Mouse (Mus musculus) kidney, embryonic 14.5 days (tissue): ENCODE results near the gene Olfr1385. TPM values are rescaled to one million over a fixed set of nuclear protein-coding genes. Genes with fewer than 3 reads are reported as not detected.
"Not testable (repeated sequence)": the region's sequence is repeated elsewhere in the genome, so short reads cannot be mapped to it uniquely, and the experiment has no call there.

Experiments used
- ATAC-seq: fragments of 200-750 bp; cut with Nextera tagmentation; 2 replicates; pipeline ENCODE4 v1.8.0; 2017; ENCODE audit warnings: moderate number of reproducible peaks, mild to moderate bottlenecking, moderate TSS enrichment, moderate library complexity; ENCODE audit not compliant: low FRiP score, low TSS enrichment
- H3K27ac ChIP-seq: fragments of 300-500 bp; sonication (generic); 2 replicates; pipeline ENCODE4 v1.5.1; 2014; ENCODE audit warnings: low read depth, mild to moderate bottlenecking, low read length, moderate library complexity, mixed read lengths
- H3K27me3 ChIP-seq: fragments of 300-500 bp; sonication (generic); 2 replicates; pipeline ENCODE4 v1.6.1; 2014; ENCODE audit warnings: mild to moderate bottlenecking, low read length; ENCODE audit not compliant: control insufficient read depth, insufficient read depth
- H3K36me3 ChIP-seq: fragments of 300-500 bp; sonication (generic); 2 replicates; pipeline ENCODE4 v1.6.1; 2014; ENCODE audit warnings: low read length, mixed read lengths; ENCODE audit not compliant: control insufficient read depth, insufficient read depth
- H3K4me1 ChIP-seq: fragments of 300-500 bp; sonication (generic); 2 replicates; pipeline ENCODE4 v1.6.1; 2014; ENCODE audit warnings: low read length, mixed read lengths; ENCODE audit not compliant: control insufficient read depth, insufficient read depth
- H3K4me2 ChIP-seq: fragments of 300-500 bp; sonication (generic); replicated peaks from 2 replicates; pipeline ENCODE4 v1.6.1; 2014; ENCODE audit warnings: low read depth, mild to moderate bottlenecking, low read length
- H3K4me3 ChIP-seq: fragments of 300-500 bp; sonication (generic); 2 replicates; pipeline ENCODE4 v1.5.1; 2014; ENCODE audit warnings: mild to moderate bottlenecking, low read length
- H3K9ac ChIP-seq: fragments of 300-500 bp; sonication (generic); 2 replicates; pipeline ENCODE4 v1.6.1; 2014; ENCODE audit warnings: low read depth, mild to moderate bottlenecking, low read length, moderate library complexity
- H3K9me3 ChIP-seq: fragments of 300-500 bp; sonication (generic); 2 replicates; pipeline ENCODE4 v1.6.1; 2016; ENCODE audit warnings: low read length; ENCODE audit not compliant: control insufficient read depth
- WGBS: fragments of 180-500 bp; shearing (Covaris S2); extraction: QIAGEN DNeasy Blood & Tissue Kit; methylation state at CpG from one replicate; pipeline ENCODE4 v1.1.7; 2014; 5-methylcytosine and 5-hydroxymethylcytosine counted together
- polyA plus RNA-seq: library from polyadenylated mRNA; unstranded; fragments of >200 nt; fragmentation: Nextera tagmentation; extraction: Ambion mirVana; gene quantifications from 2 replicates; pipeline ENCODE4 v1.2.1, GENCODE M21; 2014

The Olfr1385 gene
- polyA plus RNA-seq, 1 experiment from 2014 or later: not detected

DNA sequence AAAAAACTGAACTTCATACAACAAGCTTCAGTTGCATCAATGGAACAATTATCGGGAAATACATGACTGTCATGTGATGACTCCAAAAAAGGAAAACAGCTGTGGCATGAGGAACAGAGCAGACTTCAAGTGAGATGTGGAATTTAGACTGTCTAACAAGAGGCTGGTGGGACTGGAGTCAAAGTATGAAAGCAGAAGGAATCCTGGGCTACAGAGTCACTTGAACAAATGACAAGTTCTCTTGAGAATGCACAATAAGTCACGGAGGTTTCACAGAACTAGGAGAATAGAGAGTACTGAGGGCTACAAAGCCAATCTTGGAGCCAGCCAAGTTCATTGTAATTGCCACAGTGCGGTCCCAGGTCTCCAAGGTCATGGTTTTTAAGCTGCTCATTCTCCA lies 54.3 kb downstream of the Olfr1385 start, which contains the start of gene Olfr1381:
TSS of gene Olfr1381 (plus strand) at position 301 of the 400 bp plus-strand sequence.
- H3K27ac ChIP-seq, H3K36me3 ChIP-seq, H3K4me2 ChIP-seq, H3K9me3 ChIP-seq, H3K27me3 ChIP-seq, ATAC-seq, H3K9ac ChIP-seq, H3K4me1 ChIP-seq, H3K4me3 ChIP-seq: not testable (repeated sequence)
- WGBS: 60% methylated on average over 3 of the region's 3 CpGs

Other genes starting within 250 kb of the Olfr1385 start
- 43.8 and 55.3 TPM in 2 replicates for gene Mgat1, start 244.9 kb upstream of the Olfr1385 start, polyA plus RNA-seq
- gene Olfr1393, start 210.8 kb upstream of the Olfr1385 start, polyA plus RNA-seq: not detected in 2 replicates
- gene Olfr1392, start 203.8 kb upstream of the Olfr1385 start, polyA plus RNA-seq: not detected in 2 replicates
- gene Olfr10, start 184.3 kb upstream of the Olfr1385 start, polyA plus RNA-seq: not detected in 2 replicates
- not detected in 2 replicates for gene Olfr1391, start 166.3 kb upstream of the Olfr1385 start, polyA plus RNA-seq
- gene Olfr1390, start 153.9 kb upstream of the Olfr1385 start, polyA plus RNA-seq: not detected in 2 replicates
- gene Olfr1389, start 66.0 kb upstream of the Olfr1385 start, polyA plus RNA-seq: not detected in 2 replicates
- 0.11 TPM in 2 replicates for gene Olfr1388, start 52.4 kb upstream of the Olfr1385 start, polyA plus RNA-seq
- not detected in 2 replicates for gene Olfr1387, start 33.7 kb upstream of the Olfr1385 start, polyA plus RNA-seq
- gene Olfr1386, start 24.0 kb upstream of the Olfr1385 start, polyA plus RNA-seq: not detected in 2 replicates
- gene Olfr1384, start 17.7 kb downstream of the Olfr1385 start, polyA plus RNA-seq: not detected in 2 replicates
- gene Olfr1383, start 30.6 kb downstream of the Olfr1385 start, polyA plus RNA-seq: not detected in 2 replicates
- not detected in 2 replicates for gene Olfr1382, start 39.2 kb downstream of the Olfr1385 start, polyA plus RNA-seq
- gene Olfr1381, start 54.4 kb downstream of the Olfr1385 start, polyA plus RNA-seq: 0.06 TPM in 1 of 2 replicates, not detected in the other
- not detected in 2 replicates for gene Olfr1380, start 67.8 kb downstream of the Olfr1385 start, polyA plus RNA-seq
- 6.5 and 10.6 TPM in 2 replicates for gene Flt4, start 120.2 kb downstream of the Olfr1385 start, polyA plus RNA-seq
- gene Scgb3a1, start 174.5 kb downstream of the Olfr1385 start, polyA plus RNA-seq: not detected in 2 replicates
- gene Cnot6, start 223.7 kb downstream of the Olfr1385 start, polyA plus RNA-seq: 75.3 and 77.4 TPM in 2 replicates